Mouse (Mus musculus) CD4-positive, CD25-positive, alpha-beta regulatory T cell, adult 2 months (primary cell): ENCODE data around the gene Cuedc2.

Source experiments
- DNase-seq: peaks from one replicate; pipeline ENCODE4 v3.0.0-alpha.2; 2012; ENCODE audit warnings: low read depth, low spot score

The Cuedc2 gene

DNA sequence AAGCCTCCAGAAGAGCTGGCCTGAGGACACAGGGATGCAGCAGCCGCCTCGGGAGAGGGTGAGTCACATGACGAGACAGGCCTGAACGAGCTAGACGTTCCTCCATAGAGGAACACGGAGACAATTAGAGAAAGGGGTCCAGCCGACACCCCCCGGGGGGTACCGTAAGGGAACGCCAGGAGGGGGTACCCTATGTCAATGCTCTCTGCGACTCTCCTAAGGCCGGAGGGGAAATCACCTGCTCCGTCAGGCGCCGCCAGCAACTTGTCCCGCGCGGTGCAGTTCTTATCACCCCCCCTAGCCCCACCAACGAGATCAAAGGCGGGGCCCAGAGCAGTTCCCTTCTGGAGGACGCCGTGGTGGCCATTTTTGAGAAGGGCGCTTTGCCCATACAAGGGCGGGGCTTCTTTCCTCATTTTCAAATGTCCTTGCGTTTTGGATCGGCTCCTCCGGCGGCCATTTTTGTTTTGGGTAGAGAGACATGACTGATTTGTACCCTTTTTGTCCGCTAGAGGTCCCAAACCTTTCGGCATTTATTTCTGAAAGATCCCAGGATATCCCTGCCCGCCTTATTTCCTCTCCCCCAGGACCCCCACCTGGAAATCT is at the start of gene Cuedc2:
Cuedc2 (minus strand) TSS at position 372 of the 606 bp plus-strand sequence.
- peak; percentile 95 for DNase-seq

DNA sequence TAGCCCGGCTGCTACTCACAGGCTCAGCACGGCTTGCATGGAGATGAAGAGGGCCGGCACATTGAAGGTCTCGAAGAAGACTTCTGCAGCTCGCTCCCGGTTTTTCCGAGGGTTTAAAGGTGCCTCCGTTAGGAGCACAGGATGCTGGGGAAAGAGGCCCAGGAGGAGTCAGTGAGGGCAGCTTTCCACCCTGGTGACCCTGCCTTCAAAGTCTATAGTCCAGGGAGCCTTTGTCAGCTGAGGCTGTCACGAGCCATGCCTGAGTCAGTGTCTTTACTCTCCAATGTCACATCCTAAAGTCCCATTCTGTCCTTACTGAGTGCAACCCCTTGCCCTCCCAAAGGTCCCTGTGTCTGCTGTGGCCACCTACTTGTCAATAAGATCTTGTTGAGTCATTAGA is 43.8 kb upstream of the Cuedc2 start:
- DNase-seq, result no peak

DNA sequence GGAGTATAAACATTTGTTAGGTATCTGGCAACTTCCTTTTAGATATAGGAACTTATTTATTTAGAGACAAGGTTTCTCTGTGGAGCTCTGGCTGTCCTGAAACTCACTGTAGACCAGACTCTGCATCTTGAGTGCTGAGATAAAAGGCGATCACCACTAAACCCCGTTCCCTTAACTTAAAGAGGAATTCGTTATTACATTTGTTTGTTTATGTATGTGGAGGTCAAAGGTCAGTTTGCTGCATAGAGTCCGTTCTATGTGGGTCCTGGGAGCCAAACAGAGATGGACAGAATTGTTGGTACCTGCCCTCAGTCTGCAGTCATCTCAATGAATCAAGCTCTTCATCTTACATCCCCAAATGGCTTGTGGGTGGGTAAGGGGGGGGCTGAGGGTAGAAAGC is 37.4 kb upstream of the Cuedc2 start:
- DNase-seq, result no peak

DNA sequence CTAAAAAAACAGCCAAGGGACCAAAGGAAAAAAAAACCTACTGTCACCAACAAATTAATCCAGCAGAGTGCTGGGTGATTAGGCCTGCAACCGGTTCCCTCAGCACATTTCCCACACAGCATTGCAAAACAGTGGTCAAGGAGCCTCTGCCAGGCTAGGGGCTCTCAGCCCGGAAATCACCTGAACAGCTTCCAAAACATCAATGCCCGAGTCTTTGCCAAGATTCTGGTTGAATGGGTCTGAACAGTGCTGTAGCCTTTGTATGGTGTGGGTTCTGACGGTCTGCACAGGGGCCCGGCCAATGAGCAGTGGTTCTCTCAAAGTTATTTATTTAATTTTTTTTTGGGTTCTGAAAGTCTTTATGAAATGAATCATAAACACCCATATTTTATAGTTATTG is 37.0 kb upstream of the Cuedc2 start:
- no peak for DNase-seq

DNA sequence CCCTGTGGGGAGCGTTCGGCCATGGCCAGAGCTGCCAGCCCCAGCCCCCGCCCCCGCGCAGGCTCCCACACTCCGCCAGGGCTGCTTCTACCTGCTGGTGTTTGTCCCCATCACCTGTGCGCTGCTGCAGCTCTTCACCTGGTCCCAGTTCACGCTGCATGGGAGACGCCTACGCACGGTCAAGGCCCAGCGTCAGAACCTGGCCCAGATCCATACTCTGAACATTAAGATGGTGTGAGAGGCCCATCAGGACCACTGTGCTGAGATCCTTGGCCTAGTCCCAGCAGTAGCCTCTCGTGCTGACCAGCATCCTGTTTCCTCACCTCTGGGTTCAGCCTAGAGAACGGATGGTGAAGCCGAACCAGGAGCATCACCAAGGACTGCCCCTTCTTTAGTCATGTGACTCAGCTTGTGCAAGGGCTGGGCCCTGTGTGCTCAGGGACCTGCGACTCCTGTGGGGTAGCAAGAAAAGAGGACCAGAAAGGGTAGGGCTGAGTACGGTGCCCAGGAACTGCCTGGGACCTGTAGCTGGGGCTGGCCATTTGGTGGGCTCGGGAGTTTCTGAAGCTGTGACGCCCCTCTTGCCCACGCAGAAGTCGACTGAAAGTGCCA is 36.1 kb upstream of the Cuedc2 start:
- DNase-seq, result no peak

DNA sequence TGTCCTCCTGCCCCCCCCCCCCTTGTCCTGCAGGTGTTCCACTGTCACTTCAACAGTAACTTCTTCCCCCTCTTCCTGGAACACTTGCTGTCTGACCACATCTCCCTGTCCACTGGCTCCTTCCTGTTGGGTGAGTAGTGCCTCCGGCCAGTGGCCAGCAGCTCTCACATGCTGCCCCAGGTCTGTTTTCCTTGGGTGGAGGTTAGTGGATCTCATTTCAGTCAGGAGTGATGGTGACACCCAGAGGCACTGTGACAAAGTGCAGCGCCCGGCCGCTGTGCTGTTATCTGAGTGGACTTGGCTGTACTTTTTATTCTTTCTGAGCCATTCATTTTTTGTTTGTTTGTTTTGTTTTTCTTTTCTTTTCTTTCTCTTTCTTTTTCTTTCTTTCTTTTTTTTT is 30.7 kb upstream of the Cuedc2 start:
- peak; percentile 50 for DNase-seq

DNA sequence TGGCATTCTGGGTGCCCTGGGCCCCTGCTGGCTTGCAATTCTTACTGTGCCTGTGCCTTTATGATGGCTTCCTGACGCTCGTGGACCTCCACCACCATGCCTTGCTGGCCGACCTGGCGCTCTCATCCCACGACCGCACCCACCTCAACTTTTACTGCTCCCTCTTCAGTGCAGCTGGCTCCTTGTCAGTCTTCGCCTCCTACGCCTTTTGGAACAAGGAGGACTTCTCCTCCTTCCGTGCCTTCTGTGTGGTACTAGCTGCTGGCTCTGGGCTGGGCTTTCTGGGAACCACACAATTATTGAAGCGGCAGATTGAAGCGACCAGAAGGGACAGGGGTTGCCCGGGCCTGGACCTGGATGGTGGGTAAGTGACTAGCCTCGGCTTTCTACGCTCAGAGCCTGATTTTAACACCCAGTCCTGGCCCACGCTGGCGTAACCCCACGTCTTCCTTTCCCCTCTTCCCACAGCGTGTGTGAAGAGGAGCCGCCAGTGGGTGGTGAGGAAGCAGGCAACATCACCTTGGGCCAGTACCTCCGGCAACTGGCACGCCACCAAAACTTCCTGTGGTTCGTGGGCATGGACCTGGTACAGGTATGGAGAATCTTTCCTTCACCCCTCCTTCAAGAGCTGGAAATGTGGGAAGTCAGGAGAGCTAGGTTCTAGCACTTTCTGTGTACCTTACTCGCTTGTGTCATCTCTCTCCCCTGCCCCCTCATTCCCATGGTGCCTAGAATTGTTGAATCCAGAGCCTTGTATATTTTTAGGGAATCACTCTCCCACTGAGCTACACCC is 29.5 kb upstream of the Cuedc2 start:
- no peak for DNase-seq

DNA sequence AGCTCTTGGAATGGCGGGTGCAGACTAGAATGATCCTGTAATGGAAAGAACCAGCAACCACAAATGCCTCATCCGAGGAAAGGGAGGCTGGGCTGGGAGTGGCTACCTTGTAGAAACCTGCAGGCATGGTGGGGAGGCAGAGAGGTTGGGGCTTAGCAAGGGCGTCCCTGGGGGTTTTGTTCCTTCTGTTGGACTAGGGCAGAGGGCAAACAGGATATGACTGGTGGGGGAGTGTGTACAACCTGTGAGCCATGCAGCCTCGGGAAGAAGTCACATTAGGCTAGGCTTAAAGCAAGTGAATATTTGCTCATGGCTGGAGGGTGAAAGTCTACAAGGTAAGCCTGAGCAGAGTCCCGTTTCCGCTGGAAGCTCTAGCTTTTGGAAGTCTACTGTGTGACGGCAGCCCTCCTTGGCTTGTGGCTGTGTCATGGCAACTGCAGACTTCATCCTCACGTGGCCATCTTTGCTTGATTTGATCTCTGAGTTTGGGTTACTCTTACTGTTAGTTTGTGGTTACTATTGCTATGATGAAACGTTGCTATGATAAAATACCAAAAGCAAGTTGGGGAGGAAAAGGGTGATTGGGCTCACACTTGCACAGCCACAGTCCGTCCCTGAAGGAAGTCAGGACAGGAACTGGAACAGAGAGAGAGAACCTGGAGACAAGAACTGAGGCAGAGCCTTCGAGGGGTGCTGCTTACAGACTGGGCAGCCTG is 24.9 kb upstream of the Cuedc2 start:
- no peak for DNase-seq

DNA sequence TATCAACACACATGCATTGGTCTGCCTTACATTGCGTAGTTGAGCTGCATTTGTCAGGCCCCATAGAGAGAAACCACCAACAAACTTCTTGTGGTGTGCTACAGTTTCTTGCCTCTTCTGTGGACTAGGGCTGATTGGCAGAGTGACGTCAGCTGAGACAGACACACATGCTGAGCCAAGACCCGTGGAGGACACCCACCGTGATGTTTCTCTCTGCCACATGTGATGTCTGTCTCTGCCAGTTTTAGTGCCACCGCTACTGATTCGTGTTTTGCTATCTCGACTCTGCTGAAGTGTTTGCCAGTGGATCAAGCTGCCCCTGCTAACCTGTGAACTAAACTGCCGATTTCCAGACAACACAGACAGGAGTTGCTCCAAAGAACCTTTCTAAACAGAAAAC is 23.6 kb upstream of the Cuedc2 start:
- no peak for DNase-seq

DNA sequence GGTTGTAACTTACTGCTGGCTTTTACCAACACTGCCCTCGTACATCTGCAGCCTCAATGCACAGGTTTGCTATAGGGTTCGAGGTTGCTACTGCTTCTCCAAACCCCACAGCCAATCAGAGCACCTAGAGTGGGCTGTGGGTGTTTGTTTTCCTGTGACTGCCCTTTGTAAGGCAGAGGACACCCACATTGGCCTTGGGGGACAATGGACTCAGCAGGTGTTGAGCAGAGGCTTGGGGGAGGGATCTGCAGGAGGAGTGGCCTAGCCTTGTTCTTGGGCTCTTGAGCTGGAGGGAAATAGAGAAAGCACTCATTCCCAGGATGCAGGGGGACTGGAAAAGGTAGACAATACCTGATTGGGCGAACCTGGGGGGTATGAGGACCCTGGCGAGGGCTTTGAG is 19.9 kb upstream of the Cuedc2 start:
- DNase-seq, result no peak

DNA sequence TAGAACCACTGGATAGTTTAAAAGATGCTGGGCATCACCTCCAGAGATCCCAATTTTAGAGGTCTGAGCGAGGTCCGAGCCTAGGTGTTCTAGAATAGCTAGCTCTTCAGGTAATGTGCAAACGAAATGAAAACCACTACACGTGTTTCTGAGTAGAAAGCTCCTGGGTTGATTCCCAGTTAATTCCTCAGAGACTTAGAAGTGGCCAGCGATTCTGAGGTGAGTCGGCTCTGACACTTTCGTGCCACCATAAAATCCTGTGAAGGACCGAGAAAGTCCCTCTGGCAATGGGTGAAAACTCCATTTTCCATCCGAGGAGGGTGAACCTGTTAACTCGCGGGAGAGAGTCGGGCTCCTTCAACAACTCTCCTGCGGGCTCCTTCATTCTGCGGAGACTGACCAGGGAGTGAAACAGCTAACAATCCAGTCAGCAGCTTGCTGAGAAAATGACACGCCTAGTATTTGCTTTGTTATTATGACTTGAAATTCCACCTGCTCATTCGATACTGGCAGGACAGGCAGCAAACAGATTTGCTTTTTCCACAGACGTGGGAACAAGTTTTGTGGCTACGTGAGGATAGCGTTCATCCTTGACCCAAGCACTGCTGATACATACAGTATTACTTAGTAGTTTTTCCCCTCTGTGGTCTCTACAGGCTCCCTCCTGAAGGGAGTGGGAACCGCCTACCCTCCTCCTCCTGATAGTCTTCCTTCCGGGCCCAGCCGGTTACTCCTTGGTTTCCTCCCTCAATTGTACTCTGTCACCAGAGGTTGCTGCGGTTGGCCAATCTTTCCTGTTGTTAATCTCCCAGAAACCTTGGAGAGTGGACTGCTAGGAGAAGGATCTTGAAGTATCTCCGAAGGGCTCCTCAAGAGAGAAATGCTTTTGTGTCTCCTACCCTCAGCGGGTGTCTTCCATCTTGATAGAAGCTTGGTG is 19.1 kb upstream of the Cuedc2 start:
- no peak for DNase-seq

DNA sequence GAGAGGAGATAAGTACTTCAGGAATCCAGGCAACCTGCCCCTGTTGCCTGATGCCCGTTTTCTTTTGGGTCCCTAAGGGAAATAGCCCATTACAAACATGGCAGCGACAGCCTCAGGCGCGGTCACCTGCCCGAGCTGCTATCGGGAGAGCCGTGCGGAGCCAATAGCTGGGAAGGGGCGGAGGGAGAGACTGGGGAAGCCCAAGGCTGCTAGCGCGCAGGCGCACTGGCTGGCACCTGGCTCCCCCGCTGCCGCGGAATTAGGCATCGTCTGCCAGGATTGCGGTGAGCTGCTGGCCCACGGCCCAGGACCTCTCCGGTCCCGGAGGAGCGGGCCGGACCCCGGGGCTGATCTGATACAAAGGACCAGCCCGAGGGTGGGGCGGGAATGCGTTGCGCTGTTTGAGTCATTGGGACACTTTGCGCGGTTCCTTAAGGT is 18.2 kb upstream of the Cuedc2 start:
- DNase-seq, result peak; percentile 92

DNA sequence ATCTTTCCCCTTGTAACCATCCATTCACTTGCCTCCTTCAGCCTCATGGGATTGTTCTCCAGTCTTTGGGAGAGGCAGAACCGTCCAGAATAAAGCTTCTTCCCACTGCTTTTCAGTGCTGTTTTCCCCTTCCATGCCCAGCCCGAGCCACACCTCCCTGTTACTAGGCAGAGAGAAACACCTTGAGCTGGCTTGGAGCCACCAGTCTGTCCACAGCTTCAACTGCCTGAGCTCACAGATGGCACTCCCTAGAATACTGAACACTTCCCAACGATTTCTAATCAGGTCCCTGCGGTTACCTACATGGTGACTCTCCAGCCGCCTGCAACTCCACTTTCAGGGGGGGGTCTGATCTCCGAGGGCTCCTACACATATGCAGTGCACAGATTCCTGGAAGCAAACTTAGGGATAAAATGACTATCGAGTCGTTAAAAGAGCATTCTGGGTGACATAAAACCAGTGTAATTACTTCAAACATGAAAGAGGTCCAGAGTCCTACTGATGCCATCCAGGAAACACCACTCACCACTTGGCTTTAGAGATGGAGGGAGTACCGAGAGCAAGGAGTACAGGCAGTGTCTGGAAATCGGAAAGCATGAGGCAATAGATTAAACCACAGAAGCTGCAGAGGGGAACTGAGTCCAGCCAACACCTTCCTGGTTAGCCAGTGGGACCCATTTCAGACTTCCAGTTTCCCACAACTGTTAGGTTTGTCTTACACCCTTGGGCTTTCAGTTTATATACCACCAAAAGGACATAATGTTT is 11.8 kb upstream of the Cuedc2 start, which contains the start of gene 2310034G01Rik:
2310034G01Rik (minus strand) TSS at position 135 of the 765 bp plus-strand sequence.
- no peak for DNase-seq

DNA sequence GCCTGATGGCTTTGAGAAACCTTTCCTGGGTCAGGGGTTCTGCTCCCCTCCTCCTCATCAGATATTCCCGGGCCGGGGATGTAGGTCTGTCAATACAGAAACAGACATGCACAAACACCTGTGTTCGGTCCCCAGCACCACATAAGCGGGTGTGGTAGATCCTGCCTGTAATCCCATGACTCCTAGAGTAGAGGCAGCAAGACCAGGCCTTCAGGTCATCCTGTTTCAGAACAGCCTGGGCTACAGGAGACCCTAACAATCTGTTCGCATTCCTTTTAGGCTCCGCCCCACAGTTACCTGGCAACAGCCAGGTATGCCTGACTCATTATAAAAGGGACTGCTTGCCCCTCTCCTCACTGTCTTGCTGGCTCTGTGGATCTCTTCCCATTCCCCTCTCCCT is 11.0 kb upstream of the Cuedc2 start:
- DNase-seq, result no peak

DNA sequence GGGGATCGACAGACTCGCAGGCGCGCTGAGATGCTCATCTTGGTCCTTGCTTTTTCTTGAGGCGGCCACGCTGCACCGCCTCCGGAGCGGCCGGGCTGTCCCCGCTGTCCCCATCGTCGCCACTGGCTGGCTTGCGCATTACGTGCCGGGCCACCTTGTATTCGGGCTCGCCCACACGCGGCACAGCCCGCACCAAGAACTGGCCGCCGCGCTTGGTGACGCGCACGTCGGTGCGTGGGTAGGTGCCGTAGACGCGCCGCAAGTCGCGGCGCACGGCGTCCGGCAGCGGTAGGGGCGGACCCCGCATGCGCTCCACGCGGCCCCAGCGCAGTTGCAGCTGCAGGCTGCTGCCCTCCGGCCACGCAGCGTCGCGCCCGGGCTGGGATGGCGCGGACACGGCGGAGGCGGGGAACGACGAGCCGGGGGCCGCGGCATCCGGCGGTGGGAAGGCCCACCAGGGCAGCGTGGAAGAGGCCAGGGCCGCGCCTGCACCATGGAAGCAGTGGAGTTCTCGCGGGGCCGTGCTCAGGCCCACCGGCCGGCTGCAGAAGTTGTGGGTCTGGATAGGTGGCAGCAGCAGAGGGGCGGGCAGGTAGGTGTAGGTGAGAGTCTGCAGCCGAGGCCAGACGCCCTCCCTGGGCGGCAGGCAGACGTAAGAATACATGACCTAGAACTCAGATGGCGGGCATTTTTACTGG is 10.4 kb upstream of the Cuedc2 start:
- peak; percentile 88 for DNase-seq

DNA sequence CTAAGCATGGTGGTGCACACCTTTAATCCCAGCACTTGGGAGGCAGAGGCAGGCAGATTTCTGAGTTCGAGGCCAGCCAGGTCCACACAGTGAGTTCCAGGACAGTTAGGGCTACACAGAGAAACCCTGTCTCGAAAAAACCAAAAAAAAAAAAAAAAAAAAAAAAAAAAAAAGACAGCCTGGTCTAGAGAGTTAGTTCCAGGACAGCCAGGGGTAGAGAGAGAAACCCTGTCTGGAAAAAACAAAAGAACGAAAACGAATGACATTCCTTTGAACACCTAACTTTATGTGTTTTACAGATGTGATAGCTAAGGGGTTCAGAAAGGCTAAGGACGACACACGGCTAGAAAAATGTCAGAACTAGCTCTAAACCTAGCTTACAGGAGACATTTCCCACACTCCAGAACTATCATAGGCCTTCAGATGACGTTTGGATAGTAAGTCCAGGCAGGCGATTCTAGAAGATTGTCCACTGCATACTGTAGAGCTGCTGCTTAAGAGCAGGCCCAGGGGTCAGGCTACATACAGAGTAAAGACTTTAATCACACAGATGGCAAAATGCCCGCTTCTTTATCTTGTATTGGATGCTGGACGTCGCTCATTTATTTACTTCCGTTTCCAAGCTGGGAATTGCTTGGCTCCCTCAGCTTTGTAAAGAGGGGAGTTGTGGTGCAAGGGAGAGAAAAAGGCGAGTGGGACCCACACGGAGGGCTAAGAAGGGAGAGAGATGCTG is 9.6 kb upstream of the Cuedc2 start:
- no peak for DNase-seq

DNA sequence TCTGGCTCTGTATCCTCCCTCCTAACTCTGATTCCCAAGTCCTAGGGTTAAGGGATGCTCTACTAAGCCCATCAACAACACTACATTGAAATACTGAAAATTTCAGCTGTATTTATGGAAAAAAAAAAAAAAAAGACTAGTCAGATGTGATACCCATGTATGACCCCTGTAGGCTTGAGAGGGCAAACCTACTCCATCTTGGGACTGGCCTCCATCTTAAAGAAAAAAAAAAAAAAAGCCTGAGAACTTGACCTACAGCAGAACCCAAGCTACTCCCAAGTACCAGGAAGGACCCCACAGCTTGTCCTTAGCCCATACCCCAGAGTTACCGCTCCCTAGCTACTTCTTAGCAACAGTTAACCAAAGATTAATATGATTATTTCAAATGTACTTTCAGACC is 8.6 kb upstream of the Cuedc2 start:
- no peak for DNase-seq

DNA sequence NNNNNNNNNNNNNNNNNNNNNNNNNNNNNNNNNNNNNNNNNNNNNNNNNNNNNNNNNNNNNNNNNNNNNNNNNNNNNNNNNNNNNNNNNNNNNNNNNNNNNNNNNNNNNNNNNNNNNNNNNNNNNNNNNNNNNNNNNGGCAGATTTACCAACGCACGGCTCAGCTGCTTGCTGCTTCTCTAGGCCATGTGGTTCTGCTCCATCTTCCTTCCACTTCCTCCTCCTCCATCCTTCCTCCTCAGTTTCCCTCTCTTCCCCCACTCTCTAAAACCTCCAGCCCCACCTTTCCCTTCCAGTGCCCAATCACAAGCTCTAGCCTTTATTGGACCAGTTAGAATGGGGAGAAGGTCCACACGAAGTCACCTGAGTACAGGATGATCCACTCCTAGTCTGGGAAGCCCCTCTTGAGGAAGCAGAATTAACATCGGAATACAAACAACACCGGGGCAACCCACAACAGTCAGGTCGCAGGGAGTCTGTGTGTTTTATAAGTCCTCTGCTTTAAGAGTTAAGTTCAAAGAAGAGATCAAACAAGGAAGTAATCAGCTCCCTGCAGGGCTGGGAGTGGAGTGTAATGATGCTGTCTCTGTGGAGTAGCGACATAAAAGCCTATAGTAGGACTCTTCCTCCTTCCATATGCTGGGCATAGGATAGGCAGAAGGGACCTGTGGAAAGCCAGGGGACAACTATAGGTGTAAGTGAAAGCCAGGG is 6.4 kb upstream of the Cuedc2 start:
- DNase-seq, result no peak
